Mouse (Mus musculus): ENCODE measurements at regions not wholly inside any gene's neighbourhood (a gene's known extent, or its start where the extent isn't known, plus 50 kb on each side); places are given as distances from the start of the nearest gene placed in this dataset.
"Not testable (repeated sequence)": the region's sequence is repeated elsewhere in the genome, so short reads cannot be mapped to it uniquely, and the experiment has no call there.

DNA sequence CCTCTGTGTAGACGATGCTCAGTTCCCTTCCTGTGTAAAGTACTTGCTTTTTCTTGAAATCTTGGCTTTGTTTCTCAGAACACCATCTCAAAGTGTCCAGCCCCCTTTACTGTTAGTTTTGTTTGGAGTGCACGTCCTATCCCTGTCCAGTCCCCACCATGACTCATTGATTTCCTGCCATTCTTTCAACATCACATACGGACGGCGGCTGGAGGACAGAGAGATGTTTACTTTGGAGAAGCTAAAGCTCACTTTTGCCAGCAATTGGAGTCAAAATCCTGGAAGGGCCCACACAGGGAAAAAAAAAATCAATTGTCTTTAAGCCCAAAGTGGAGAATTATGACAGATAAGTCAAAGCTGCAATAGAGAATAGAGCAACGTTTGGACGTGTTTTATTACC, 51.8 kb downstream of the Gm5426 start:
- DNase-seq (ENCODE audit: low spot score in 2 of 2), result no peak

DNA sequence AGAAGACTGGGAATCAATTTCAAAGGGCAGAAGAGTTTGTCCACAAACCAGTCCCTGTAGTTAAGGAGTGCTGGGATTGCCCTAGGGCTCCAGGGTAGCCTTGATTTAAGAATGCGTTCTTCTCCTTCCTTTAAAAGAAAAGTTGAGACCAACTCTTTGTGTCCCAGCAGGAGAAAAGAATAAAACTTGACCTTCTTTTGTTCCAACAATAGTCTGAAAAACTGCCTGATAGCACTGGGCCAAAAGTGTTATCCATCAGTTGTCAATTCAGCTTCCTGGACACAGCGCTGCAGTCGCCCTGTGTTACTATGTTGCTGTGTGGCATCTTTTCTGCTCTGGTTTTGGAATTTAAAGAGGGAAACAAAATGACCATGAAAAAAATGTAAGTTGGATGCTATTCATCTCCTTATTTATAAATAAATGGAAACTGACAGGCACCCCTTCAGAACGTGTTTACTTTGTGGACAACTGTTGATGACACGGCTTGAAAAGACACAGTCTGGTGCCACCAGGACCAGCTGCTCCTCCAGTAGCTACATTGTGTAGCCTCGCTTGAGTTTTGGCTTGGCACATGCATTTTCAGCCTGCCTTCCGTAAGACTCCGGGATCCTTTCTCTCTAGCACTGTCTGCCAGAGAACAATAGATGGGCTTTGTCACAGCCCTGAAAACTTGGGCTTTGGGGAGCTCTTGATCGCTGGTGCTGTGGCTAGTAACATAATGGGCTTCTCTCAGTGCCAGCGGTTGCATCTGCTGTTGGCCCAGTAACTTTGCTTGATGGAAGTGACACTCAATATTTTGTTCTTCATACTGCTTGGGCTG, 54.0 kb downstream of the Gm5426 start:
- peak; percentile 26 to 28 for DNase-seq (ENCODE audit: low spot score in 2 of 2)

DNA sequence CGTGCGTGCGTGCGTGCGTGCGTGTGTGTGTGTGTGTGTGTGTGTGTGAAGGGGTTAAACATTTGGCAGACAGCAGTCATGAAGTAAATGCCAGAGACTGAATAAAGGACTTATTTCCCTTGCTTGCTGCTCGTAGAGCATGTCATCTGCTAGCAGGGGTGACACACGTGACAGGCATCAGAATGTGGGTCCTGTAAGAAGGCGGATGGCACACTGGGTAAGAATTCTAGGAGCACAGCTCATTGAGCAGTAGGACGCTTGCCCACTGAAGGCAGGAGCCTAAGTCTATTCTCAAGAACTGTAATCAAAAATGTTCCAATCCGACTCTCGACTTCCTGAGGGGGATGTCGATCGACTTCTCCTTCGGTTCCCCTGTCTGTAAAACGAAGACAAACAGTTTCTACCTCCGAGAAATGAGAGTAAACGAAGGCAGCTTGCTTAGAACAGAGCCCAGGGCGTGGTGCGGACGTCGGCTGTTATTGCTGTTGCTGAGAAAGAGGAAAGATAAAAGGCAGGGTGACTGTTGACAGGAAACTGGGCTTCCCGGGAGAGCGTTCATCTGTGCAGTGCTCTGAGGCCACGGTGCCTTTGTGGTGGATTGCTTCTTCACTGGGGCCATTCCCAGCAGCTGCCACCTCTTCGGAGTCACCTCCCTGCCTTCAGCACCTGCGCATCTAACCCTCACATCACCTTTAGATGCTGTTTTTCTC, 64.7 kb downstream of the Gm5426 start:
- DNase-seq (ENCODE audit: low spot score in 2 of 2), result no peak

DNA sequence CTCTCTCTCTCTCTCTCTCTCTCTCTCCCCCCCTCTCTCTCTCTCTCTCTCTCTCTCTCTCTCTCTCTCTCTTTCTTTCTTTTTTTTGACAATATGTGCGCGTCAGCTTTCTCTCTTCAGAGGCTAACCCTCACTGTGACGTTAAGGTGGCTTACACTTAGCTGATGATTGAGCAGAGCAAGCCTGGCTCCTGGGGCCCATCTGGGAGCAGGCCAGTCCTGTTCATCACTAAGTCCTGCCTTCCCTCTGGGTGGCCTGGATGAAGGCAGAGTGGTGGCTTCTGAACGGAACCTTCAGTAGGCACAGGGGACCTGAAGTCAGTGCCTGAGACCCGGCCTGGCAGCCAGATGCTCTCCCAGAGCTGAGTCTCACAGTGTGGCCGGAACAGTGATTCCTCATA, 65.5 kb downstream of the Gm5426 start:
- no peak for DNase-seq (ENCODE audit: low spot score in 2 of 2)

DNA sequence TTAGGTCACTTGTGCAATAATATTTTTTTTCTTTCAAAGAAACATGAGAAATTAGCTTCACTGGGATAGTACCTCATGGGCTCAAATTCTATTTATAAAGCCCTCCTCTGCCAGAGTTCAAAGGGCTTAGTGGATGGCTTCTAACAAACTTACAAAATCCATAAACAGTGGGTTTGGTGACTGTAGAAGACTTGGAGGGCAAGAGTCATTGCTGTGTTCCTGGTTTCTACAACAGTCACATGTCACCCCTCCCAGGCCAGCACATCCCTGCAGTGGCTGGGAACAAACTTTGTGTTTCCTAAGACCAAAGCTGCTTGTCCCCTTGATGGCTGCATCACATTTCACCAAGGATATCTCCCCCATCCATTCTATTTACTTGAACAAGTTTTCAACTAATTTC, 66.5 kb downstream of the Gm5426 start:
- DNase-seq (ENCODE audit: low spot score in 2 of 2), result no peak

DNA sequence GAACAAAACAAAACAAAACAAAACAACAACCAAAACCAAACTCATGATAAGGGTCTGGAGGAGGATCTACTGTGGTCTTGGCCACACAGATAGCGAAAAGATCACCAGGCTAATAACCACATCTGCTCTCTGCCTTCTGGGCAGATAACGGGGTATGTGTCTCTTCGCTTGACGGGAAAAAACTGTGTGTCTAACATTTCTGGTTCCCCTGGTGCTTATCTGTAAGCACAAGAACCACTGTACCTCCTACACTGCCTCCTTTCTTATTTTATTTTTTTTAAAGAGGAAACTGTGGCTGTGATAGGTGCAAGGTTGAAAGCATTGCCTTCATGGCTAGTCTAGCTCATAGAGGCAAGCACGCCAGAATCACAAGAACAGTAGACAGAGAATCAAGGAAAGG, 67.8 kb downstream of the Gm5426 start:
- DNase-seq (ENCODE audit: low spot score in 2 of 2), result no peak

DNA sequence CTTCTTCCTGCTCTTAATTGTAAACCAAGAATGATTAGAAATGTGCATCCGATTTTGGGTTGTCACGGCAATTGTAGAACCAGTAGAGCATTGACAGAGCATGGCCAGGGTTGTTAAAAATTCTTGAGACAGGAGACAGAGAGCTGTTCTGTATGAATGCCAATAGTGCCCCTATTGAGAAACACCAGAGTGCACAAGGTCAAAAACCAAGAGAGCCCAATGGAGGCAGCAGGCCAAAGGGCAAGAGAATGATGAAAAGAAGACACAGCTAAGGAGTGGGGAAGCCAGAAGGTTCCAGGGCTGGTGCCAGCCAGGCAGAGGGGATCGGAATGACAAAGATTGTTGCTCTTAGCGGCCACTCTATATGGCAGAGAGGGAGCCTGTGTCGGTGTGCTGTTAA, 72.8 kb downstream of the Gm5426 start:
- DNase-seq (ENCODE audit: low spot score in 2 of 2), result no peak

DNA sequence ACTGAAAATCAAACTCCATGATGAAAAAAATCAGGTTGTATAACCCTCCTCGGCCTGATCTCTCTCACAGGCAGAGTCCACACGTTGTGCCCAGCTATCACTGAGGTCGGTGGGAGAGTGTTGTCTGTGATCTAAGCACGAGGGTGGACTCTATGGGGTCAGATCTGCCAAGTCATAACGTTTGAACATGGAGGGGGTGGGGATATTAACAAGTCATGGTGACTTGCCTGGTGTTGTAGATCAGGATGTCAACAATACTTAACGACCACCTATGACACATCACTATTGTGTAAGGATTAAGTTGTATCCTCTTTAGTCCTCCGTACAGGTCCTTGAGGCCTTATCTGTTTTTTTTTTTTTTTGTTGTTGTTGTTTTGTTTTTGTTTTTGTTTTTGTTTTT, 74.8 kb downstream of the Gm5426 start:
- DNase-seq (ENCODE audit: low spot score in 2 of 2), result no peak

DNA sequence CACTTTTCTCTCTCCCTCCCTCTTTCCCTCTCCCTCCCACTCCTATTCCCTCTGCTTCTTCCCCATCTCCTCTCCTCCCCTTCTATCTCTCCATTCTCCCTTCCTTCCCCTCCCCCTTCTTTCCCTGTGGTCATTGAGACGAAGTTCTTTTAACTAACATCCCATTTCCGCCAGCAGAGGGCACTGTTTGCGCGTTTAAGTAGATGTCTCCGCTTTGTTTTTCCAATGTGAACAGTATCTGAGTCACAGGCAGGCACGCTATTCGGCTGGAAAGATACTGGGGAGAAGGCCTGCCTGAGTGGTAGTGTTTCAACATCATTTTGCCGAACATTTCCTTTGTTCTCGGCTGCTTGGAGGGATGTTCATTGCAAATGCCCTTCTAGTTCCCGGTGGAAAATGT, 77.5 kb downstream of the Gm5426 start:
- DNase-seq (ENCODE audit: low spot score in 2 of 2), result peak; percentile 94 to 95

DNA sequence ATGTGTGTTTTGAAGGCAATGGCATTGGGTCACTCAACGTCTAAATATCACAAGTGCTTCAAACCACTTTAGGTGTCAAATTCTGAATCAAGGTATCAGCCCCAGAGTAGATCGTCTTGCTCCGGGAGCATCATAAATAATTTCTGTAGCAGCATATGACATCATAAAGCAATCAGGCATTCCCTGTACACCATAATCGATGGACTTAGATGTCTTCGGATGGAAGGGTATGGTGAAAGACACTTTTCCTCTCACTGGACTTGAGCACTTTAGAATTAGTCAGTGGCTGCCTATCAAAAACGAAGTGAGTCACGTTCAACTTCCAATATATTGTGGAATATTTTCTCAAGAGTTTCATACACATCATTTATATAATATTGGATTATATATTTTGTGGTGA, 77.9 kb downstream of the Gm5426 start:
- no peak for DNase-seq (ENCODE audit: low spot score in 2 of 2)

DNA sequence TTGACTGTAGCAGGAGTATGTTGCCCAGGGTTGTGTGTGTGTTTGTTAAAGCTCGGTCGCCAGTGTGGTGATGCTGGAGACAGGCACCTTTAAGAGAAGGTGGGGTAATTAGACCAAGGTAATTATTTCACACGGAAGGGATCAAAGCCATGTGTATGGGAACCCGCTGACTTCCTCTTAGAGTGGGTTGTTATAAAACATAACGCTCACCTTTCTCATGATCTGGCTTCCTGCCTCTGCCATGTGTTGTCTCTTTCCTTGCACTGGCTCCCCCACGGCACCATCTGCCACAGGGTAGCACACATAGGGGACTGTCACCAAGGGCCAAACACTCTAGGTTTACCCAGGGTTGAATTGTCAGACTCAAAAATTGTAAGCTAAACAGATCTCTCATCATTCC, 78.5 kb downstream of the Gm5426 start:
- DNase-seq (ENCODE audit: low spot score in 2 of 2), result peak in 1 of 2 experiments; percentile 19

DNA sequence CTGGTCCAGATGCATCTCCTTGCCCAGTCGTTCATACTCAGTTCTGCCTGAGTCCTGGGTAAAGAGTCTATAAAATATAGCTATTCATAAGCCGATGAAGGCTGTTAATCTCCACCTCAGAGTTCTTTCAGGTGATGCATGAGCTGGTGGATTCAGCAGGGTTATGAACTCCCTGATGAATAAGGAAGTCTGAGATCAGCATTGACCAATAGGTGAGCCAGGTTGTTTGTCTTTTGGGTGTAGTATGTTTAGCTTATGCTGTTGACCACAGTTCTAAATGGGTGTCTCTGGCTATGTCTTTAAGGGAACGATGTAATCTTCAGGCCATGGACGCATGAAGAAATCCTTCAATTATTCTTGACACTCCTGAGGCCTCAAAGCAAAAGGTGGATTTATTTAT, 84.3 kb downstream of the Gm5426 start:
- no peak for DNase-seq (ENCODE audit: low spot score in 2 of 2)

DNA sequence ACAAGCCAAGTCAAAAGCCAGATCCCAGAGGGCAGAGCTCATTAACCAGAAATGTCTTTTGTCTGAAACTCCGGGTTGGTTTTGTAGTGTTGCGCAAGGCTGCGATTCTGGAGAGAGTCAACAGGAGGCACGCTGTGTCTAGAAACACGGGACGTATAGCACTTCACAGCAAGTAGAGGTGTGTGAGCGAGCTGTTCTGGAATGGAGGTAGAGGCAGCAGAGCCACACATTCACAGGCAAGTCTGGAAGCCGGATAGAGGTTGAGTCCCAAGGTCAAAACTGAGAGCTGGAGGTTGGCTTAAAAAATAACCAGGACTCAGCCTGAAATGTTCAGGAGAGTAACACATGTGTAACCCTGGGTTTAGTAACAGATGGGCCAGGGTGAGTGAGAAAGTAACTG, 94.0 kb downstream of the Gm5426 start:
- DNase-seq (ENCODE audit: low spot score in 2 of 2), result peak in 1 of 2 experiments; percentile 20

DNA sequence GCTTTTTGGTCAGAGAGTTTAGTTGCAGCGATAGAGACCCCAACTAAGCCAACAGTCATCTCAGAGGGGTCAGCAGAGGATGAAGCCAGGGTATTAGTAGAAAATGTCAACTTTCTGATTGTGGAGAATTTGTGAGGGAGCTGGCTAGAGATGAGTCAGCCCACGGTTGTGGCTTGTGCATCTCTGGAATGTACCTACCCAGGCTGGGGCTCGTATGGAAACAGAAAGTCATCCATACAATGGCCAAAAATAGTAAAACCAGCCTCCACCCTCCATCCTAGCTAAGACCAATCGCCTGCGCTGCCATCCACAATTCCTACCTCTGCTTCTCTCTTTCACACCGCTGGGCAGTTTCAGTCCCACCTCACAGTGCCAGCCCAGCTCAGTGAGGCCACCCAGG, 94.9 kb downstream of the Gm5426 start:
- DNase-seq (ENCODE audit: low spot score in 2 of 2), result no peak

DNA sequence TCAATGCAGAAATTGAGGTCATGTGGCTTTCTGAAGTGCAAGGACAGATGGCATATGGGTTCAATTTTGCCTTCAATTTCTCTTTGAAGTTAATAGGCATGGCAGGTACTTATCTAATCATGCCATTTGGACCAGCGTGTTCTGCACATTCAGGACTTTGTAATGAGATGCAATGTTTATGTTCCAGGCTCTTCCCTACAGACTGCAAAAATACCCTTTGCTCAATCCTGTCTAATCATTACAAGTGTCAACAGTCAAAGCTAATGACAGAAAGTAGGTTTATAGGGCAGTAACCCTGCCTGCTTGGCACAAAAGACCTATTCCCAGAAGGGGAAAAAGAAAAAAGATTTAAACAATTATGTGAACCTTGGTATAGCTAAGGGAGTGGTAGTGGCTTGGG, 96.5 kb downstream of the Gm5426 start:
- no peak for DNase-seq (ENCODE audit: low spot score in 2 of 2)

DNA sequence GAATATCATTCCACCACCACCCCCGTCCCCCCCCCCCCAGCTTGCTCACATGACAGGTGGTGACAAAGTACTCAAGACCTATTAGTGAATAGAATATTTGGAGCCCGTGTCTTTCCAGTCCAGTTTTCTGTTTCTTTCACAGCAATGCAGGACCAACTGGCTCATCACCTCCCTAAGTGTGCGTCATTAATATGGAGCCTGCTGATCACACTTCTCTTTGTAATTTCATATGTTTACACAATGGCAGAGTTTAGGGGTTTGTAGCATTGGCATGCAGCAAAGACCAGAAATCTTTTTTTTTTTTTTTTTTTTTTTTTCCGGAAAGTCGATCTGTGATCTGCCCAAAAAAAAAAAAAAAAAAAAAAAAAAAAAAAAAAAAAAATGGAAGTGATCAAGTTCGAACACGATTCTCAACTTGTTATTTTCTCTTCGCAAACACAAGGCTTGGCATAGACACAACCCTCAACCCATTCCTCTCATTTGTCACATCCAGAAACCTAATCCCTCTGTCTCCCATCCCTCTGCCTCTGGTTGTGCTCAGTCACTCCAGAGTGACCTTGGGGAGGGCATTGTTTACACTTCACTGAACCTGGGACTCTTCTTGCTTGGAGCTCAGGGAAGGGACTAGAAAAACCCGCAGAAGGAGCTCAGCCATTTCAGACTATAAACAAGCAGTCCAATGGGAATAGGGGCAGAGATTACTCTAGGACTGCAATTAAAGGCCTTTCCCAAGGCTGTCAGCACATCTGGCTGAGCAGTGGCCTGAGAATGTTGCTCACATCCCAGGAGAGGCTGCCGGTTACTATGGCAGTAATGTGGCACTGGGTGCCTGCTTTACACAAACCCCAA, 98.4 kb downstream of the Gm5426 start:
- DNase-seq (ENCODE audit: low spot score in 2 of 2), result no peak

DNA sequence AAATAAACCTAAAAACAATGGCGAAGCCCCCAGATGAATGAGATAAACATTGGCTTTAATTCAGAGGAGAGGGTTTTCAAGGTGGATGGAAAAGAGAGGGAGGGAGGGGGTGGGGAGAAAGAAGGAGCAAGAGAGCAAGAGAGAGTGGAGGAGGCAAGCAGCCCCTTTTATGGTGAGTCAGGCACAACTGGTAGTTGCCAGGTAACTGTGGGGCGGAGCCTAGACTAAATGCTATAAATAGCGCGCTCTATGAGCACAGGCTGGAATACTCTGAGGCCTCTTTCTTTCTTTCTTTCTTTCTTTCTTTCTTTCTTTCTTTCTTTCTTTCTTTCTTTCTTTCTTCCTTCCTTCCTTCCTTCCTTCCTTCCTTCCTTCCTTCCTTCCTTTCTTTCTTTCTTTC, 99.6 kb downstream of the Gm5426 start:
- not testable (repeated sequence) for DNase-seq (ENCODE audit: low spot score in 2 of 2)

DNA sequence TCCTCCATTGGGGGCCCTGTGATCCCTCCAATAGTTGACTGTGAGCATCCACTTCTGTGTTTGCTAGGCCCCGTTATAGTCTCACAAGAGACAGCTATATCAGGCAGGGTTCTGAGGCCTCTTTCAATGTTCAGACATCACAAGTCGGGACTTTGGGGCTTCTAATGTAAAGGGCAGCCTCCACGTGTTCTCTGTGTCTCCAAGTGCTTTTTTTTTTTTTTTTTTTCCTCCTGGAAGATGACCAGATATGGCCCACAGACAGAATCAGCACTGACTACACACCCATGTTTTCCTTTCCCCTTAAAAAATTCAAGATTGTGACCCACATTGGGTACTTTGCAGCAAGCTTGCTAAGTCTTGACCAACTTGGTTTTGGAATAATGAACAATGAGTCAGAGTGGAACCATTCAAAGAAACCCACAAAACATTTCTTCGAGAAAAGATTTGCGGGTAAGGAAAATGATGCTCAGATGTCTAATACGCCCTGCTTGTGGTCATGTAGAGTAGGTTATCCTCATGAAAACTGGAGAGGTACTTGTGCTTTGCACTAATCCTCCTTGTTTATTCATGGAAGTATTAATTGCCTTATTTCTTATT, 100.5 kb downstream of the Gm5426 start:
- no peak for DNase-seq (ENCODE audit: low spot score in 2 of 2)

DNA sequence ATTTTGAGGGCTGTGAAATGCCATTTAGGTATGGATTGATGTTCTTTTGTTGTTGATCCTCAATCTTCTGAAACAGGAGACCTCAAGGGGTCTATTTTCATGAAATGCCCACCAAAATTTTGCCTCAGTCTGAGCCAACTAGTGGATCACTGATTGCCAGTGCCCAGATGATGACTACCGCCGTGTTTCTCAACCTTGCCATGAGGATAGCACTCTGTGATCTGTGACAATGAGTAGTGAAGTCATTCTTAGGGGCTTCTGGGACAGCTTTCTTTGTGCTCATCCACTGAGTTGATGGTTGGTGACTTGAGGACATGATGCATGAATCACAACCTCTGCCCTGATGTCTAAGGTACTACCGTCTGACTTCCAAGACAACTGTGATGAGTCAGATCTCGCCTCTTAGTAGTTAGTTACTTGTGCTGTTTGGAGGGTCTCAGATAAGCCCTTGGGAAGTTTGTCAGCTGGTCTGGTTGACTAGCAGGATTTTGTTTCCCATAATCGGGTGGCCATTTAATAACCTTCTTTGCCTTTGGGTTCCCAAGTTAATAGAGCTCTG, 101.2 kb downstream of the Gm5426 start:
- DNase-seq (ENCODE audit: low spot score in 2 of 2), result no peak

DNA sequence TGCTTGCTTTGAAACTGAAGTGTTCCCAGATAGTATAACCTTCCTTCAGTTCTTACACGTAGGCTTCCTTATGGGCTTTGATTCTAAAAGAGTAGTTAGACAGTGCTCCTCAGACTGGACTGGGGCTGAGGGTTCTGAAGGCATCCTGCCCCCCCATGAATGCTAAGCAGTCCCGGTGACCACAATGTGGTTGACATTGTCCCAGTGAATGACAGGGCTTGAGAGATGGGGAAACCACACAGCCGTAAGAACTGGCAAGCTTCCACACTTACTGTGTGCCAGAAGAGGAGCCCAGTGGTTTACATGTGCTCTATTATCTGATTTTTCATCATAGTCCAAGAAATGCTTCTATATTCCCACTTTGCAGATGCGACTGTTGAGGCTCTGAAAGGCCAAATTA, 101.8 kb downstream of the Gm5426 start:
- DNase-seq (ENCODE audit: low spot score in 2 of 2), result no peak

DNA sequence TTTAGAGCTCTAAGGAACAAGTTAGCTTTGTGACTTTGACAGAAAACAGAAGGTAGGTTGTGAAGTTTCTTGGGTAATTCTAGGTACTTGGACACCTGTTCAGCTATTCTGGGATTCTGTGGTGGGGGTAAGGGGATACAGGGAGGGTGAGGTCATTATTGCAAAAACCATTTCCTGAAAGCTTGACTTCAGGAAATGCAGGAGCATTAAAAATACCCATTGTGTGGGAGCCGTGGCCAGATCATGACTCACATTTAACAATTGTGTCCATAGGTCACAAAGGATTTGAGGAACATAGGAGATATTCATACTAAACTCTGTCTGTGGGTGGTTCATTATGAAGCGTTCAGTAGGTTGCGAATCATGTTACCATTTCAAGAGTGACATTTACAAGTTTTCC, 102.4 kb downstream of the Gm5426 start:
- no peak for DNase-seq (ENCODE audit: low spot score in 2 of 2)

All from layer of hippocampus, postnatal 10 days (tissue).